Mouse (Mus musculus) midbrain, postnatal 0 days (tissue): Measurements from ENCODE around the gene Abat. TPM values are rescaled to one million over a fixed set of nuclear protein-coding genes. Genes with fewer than 3 reads are reported as not detected.
A peak's percentile ranks its signal among the peaks of the same experiment; 100 is the strongest.

ENCODE experiments used
- ATAC-seq: fragments of 200-750 bp; cut with Nextera tagmentation; 2 replicates; pipeline ENCODE4 v1.8.0; 2017; ENCODE audit warnings: moderate number of reproducible peaks, mild to moderate bottlenecking, moderate TSS enrichment, moderate library complexity; ENCODE audit not compliant: low FRiP score
- DNase-seq: peaks from one replicate; pipeline ENCODE4 v3.0.0-alpha.2; 2015; ENCODE audit warnings: low spot score
- H3K27ac ChIP-seq: fragments of 300-500 bp; sonication (generic); 2 replicates; pipeline ENCODE4 v1.5.1; 2014; ENCODE audit warnings: low read depth, mild to moderate bottlenecking, low read length, mixed read lengths
- H3K27me3 ChIP-seq: fragments of 300-500 bp; sonication (generic); 2 replicates; pipeline ENCODE4 v1.6.1; 2014; ENCODE audit warnings: low read length, control low read depth, mixed read lengths; ENCODE audit not compliant: insufficient read depth
- H3K36me3 ChIP-seq: fragments of 300-500 bp; sonication (generic); 2 replicates; pipeline ENCODE4 v1.6.1; 2014; ENCODE audit warnings: low read length, control low read depth, mixed read lengths; ENCODE audit not compliant: insufficient read depth
- H3K4me1 ChIP-seq: fragments of 300-500 bp; sonication (generic); 2 replicates; pipeline ENCODE4 v1.6.1; 2014; ENCODE audit warnings: mild to moderate bottlenecking, control low read depth, antibody characterized with exemption, low read length, mixed read lengths; ENCODE audit not compliant: insufficient read depth
- H3K4me2 ChIP-seq: fragments of 300-500 bp; sonication (generic); 2 replicates; pipeline ENCODE4 v1.6.1; 2014; ENCODE audit warnings: low read depth, mild to moderate bottlenecking, low read length, mixed read lengths; ENCODE audit not compliant: poor library complexity, severe bottlenecking
- H3K4me3 ChIP-seq: fragments of 300-500 bp; sonication (generic); 2 replicates; pipeline ENCODE4 v1.5.1; 2014; ENCODE audit warnings: low read depth, mild to moderate bottlenecking, low read length, moderate library complexity
- H3K9ac ChIP-seq: fragments of 300-500 bp; sonication (generic); replicated peaks from 2 replicates; pipeline ENCODE4 v1.6.1; 2014; ENCODE audit warnings: mild to moderate bottlenecking, low read length, moderate library complexity, mixed read lengths; ENCODE audit not compliant: poor library complexity, severe bottlenecking
- H3K9me3 ChIP-seq: fragments of 300-500 bp; sonication (generic); 2 replicates; pipeline ENCODE4 v1.6.1; 2016; ENCODE audit warnings: low read length, control low read depth
- CTCF ChIP-seq: IDR thresholded peaks from 2 replicates; pipeline ENCODE4 v1.5.1; 2016; ENCODE audit warnings: antibody characterized with exemption, mild to moderate bottlenecking
- WGBS: fragments of 180-500 bp; shearing (Covaris S2); extraction: QIAGEN DNeasy Blood & Tissue Kit; methylation state at CpG from one replicate; pipeline ENCODE4 v1.1.7; 2014; 5-methylcytosine and 5-hydroxymethylcytosine counted together
- polyA plus RNA-seq: library from polyadenylated mRNA; unstranded; fragments of >200 nt; fragmentation: Nextera tagmentation; extraction: Ambion mirVana; gene quantifications from 2 replicates; pipeline ENCODE4 v1.2.1, GENCODE M21; 2015
- total RNA-seq: library from RNA; depleted of rRNA; stranded (reverse); fragments of >200 nt; gene quantifications from 2 replicates; pipeline ENCODE4 v1.2.3, GENCODE M21; 2014

Gene Abat
- total and polyA plus RNA-seq, 2 experiments from 2014 or later: 89.4 to 137 TPM

DNA sequence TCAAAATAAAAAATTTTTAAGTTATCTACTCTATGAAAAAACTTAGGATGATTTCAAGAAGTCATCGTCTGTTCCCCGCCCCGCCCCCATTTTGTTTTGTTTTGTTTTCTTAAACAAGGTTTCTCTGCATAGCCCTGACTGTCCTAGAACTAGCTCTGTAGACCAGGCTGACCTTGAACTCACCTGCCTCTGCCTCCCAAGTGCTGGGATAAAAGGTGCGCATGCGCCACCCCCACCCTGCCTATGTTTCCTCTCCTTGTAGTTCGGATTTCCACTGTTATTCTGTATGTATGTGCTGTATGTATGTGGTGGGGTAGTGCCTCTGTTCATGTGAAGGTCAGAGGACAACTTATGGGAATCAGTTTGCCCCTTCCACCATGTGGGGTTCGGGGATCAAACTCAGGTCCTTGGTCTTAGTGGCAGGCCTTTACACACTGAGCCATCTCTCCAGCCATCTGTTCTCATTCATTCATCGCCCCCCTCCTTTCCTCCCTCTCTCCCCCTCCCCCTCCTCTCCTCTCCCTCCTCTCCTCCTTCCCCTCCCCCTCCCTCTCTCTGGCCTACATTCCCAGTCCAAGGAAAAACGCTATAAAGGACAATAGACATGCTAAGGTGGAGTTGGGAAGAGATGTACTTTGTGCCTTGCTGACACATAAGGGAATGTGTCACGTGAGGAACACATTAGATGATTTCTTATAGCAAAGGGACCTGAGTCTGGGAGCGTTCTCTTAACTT, 21.4 kb downstream of the Abat start:
- no peaks in the 10 kb centered on the region for H3K9me3 ChIP-seq
- no peak for TF ChIP-seq CTCF
- DNase-seq: no peak
- H3K4me1 ChIP-seq: peaks cover 8% of the 10 kb centered on the region; the same call in 1 of the 2 replicates
- WGBS: 88% methylated on average over 11 of the region's 11 CpGs
- H3K4me2 ChIP-seq: no peak overlapping the region
- no peak overlapping the region for H3K9ac ChIP-seq
- no peak for ATAC-seq
- H3K27ac ChIP-seq: 0 out of 2 replicates have a peak overlapping the region, but pooled peaks have one; percentile 32
- H3K36me3 ChIP-seq: no peaks in the 10 kb centered on the region
- no peaks in the 10 kb centered on the region for H3K27me3 ChIP-seq
- H3K4me3 ChIP-seq: no peak overlapping the region

DNA sequence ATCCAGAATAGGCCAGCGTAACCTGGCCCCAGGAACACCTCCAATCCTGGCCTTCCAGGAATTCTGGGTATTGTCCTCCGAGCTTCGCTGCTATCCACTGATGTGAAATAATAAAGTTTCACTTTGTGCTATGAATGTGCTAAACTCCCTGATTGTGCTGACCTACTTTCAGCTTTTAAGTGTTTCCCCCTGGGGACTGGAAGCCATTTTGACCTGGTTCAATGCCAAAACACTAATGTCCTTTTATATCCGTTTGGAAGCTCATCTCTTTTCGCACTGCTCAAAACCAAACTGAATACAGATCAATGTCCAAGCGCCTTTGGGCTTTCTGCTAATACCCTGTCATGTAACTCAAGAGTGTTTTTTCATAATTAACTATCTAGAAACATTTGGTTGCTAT, 22.2 kb downstream of the Abat start:
- Histone ChIP-seq H3K4me1 (peaks cover 15% of the 10 kb centered on the region), H3K4me2 (no peak overlapping the region), H3K36me3 (no peaks in the 10 kb centered on the region), H3K27me3 (no peaks in the 10 kb centered on the region), H3K4me3 (no peak overlapping the region), H3K9ac (no peak overlapping the region), H3K9me3 (no peaks in the 10 kb centered on the region), H3K27ac (0 out of 2 replicates have a peak overlapping the region, but pooled peaks have one; percentile 32)
- ATAC-seq: no peak
- no peak for TF ChIP-seq CTCF
- peak; percentile 67 for DNase-seq
- WGBS: 66% methylated on average over 6 of the region's 6 CpGs

DNA sequence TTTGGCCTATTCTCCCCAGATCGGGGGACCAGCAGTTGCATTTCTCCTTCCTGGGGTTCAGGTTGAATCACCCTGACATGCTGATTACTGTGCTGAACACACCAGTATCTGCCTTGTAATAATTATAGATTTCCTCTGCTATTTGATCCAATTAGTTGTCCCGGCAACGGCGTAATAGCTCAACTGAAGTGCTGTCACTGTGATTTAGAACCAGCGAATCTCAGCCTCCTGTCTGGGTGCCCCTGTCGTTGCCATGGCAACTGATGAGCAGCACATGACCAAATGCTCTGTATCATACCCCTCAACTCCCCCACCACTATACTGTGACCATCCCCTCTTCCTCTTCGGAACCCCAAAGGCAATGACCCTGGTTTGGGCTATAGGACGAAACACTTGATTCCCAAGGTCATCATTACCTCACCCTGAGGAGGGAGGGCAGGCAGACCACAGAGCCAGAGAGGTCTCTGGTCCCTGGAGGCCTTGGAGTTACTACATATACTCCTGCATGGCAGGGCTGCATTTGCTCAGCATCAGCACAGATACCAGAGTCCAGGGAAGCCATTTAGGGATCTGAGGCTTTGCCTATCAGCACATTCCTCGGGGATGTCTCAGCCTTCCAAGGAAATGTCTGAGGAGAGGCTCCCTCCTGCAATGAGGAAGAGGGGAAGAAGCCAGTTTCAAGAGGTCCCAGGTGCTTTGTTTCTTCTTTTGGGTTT, 26.1 kb downstream of the Abat start:
- Histone ChIP-seq H3K9ac (no peak overlapping the region), H3K27me3 (no peaks in the 10 kb centered on the region), H3K27ac (peak overlapping the region; percentile 73), H3K9me3 (no peaks in the 10 kb centered on the region), H3K4me3 (no peak overlapping the region), H3K36me3 (no peaks in the 10 kb centered on the region), H3K4me2 (no peak overlapping the region), H3K4me1 (peaks cover 18% of the 10 kb centered on the region)
- WGBS: 20% methylated on average over 9 of the region's 9 CpGs
- TF ChIP-seq CTCF: no peak
- peak; percentile 92 for DNase-seq
- ATAC-seq: peak; percentile 84

DNA sequence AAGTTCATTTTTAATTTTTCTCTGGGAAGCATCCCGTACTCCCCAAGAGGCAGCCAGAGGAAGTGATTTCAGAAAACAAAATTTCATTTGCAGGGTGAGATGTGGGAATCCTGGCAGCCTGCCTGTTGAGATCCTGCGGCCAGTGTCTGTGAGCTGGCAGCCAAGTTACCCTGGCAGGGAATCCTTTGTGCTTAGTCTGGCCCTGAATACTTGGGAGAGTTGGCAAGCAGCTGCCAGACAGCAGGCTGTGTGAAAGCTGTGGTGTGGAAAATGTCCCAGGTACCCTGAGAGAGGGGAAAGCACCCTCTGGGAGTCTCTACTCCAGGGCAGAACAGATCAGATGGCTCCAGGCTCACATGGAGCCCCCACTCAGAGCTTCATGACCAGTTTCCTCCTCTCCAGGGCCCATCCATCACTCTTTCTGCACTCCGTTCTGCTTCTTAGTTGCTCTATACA, 27.7 kb downstream of the Abat start:
- peaks cover 18% of the 10 kb centered on the region for H3K4me1 ChIP-seq
- peak; percentile 81 for ATAC-seq
- 0 out of 2 replicates have a peak overlapping the region, but pooled peaks have one; percentile 13 for H3K4me2 ChIP-seq
- peak; percentile 44 for TF ChIP-seq CTCF
- no peaks in the 10 kb centered on the region for H3K27me3 ChIP-seq
- peak overlapping the region; percentile 73 for H3K27ac ChIP-seq
- H3K36me3 ChIP-seq: no peaks in the 10 kb centered on the region
- peak; percentile 94 for DNase-seq
- 32% methylated on average over 3 of the region's 3 CpGs for WGBS
- H3K4me3 ChIP-seq: no peak overlapping the region
- H3K9me3 ChIP-seq: no peaks in the 10 kb centered on the region
- peak overlapping the region; percentile 5; the same call in 1 of the 2 replicates for H3K9ac ChIP-seq

DNA sequence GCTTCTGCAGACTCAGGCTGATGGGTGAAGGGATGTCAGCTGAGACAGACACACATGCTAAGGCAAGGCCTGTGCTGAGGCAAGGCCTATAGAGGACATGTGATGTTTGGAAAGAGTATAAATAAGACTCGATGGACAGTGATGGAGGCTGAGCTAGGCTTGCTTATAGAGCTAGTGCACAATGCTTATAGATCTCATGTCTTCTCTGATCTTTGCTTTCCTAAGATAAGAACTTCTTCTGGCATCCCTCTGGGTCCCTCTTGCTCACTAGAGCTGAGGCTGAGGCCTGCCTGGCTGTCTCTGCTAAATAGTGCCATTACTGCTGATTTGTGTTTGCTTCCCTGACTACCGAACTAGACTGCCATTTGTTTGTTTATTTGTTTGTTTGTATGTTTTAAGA, 34.6 kb downstream of the Abat start:
- Histone ChIP-seq H3K36me3 (peaks cover 6% of the 10 kb centered on the region; the same call in 1 of the 2 replicates), H3K27ac (no peak overlapping the region), H3K4me3 (no peak overlapping the region), H3K9ac (no peak overlapping the region), H3K4me1 (no peaks in the 10 kb centered on the region), H3K9me3 (no peaks in the 10 kb centered on the region), H3K27me3 (no peaks in the 10 kb centered on the region), H3K4me2 (no peak overlapping the region)
- ATAC-seq (no peak), DNase-seq (no peak)
- 94% methylated on average over 2 of the region's 2 CpGs for WGBS
- TF ChIP-seq CTCF: no peak

DNA sequence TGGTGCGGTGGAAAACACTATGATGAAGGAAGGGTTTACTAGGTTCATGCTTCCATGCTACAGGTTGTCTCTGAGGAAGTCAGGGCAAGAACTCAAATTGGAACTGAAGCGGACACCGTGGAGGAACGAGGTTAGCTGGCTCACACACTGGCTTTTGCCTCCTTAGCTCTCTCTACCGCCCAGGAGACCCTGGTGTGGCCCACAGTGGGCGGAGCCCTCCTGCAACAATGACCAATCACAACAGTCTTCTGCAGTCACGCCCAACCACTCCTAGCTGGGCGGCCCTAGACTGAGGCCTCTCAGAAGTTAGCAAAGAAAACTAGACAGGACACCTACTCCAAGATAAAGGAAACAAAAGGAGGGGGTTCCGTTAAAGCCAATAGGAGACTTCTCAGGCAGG, 36.3 kb downstream of the Abat start:
- no peaks in the 10 kb centered on the region for H3K9me3 ChIP-seq
- no peak overlapping the region for H3K27ac ChIP-seq
- ATAC-seq (no peak), DNase-seq (no peak)
- peaks cover 6% of the 10 kb centered on the region; the same call in 1 of the 2 replicates for H3K36me3 ChIP-seq
- WGBS: 73% methylated on average over 9 of the region's 9 CpGs
- H3K4me1 ChIP-seq: no peaks in the 10 kb centered on the region
- H3K9ac ChIP-seq: no peak overlapping the region
- H3K27me3 ChIP-seq: no peaks in the 10 kb centered on the region
- H3K4me3 ChIP-seq: no peak overlapping the region
- no peak for TF ChIP-seq CTCF
- H3K4me2 ChIP-seq: no peak overlapping the region
